Comparison of ENCODE assay signal across 9 mouse cellular contexts in genomic region chr16:34236898-34237611, GRCm38 (mm10).
DNase-seq lines count a peak whose midpoint lies in the region; ATAC-seq and TF ChIP-seq lines count a peak whose summit lies in the region.
"Had no signal": no experiment of that assay in that cellular context is flagged by ENCODE, and none has a peak within 500 bp of the region (broad histone marks: within the 10 kb centered on the region; RNA-seq: fewer than 3 reads in every experiment).

No protein-coding gene starts in this region.

- DNase-seq in hindbrain, embryonic 10.5 days (ENCODE audit: low spot score) = no peak
- DNase-seq in brain, adult 2 months (ENCODE audit: low read depth, low spot score) = peak; percentile 95
- no peak for DNase-seq in embryo, embryonic 11 days
- no peak for DNase-seq in yolk sac, embryonic 10.5 days (ENCODE audit: low spot score)
- DNase-seq: midbrain, embryonic 14.5 days had no signal

- 79% methylated on average over 12 of the region's 12 CpGs for WGBS in hindbrain, embryonic 13.5 days
- WGBS in hindbrain, embryonic 10.5 days = 87% methylated on average over 12 of the region's 12 CpGs
- 54% methylated on average over 12 of the region's 12 CpGs for WGBS in heart, embryonic 13.5 days
- WGBS in olfactory bulb, adult 2 months = 32% methylated on average over 12 of the region's 12 CpGs
- 79% methylated on average over 12 of the region's 12 CpGs for WGBS in forebrain, embryonic 13.5 days

- TF ChIP-seq POLR2A in olfactory bulb, adult 2 months (IDR thresholded peaks at IDR 0.05; ENCODE audit: insufficient read depth, low read depth, low read length) = no peak

- H3K4me1 ChIP-seq in hindbrain, embryonic 13.5 days (replicated peaks) = peaks cover 3% of the 10 kb centered on the region; the same call in 1 of the 2 replicates
- peaks cover 2% of the 10 kb centered on the region; the same call in 1 of the 2 replicates for H3K4me1 ChIP-seq in hindbrain, embryonic 10.5 days (replicated peaks)
- H3K4me1 ChIP-seq in heart, embryonic 13.5 days = peaks cover 25% of the 10 kb centered on the region
- H3K4me1 ChIP-seq in olfactory bulb, adult 2 months (ENCODE audit: control insufficient read depth, insufficient read depth, low read length) = peaks cover 26% of the 10 kb centered on the region
- H3K4me1 ChIP-seq in forebrain, embryonic 13.5 days = peaks cover 12% of the 10 kb centered on the region

- H3K4me3 ChIP-seq in hindbrain, embryonic 13.5 days = no peak overlapping the region
- H3K4me3 ChIP-seq in hindbrain, embryonic 10.5 days = no peak overlapping the region
- H3K4me3 ChIP-seq in heart, embryonic 13.5 days = no peak overlapping the region
- no peak overlapping the region for H3K4me3 ChIP-seq in olfactory bulb, adult 2 months (ENCODE audit: insufficient read depth, low read depth, low read length)
- H3K4me3 ChIP-seq in forebrain, embryonic 13.5 days = no peak overlapping the region

- H3K27me3 ChIP-seq in hindbrain, embryonic 13.5 days = no peaks in the 10 kb centered on the region
- H3K27me3 ChIP-seq in hindbrain, embryonic 10.5 days (ENCODE audit: insufficient read depth, poor library complexity, severe bottlenecking) = no peaks in the 10 kb centered on the region
- H3K27me3 ChIP-seq in heart, embryonic 13.5 days (replicated peaks) = no peaks in the 10 kb centered on the region
- no peaks in the 10 kb centered on the region for H3K27me3 ChIP-seq in forebrain, embryonic 13.5 days

- H3K9ac ChIP-seq in hindbrain, embryonic 13.5 days = no peak overlapping the region
- H3K9ac ChIP-seq in heart, embryonic 13.5 days = no peak overlapping the region
- no peak overlapping the region for H3K9ac ChIP-seq in forebrain, embryonic 13.5 days

- peaks cover 43% of the 10 kb centered on the region for H3K36me3 ChIP-seq in hindbrain, embryonic 13.5 days
- H3K36me3 ChIP-seq in hindbrain, embryonic 10.5 days = peaks cover 58% of the 10 kb centered on the region
- peaks cover 78% of the 10 kb centered on the region for H3K36me3 ChIP-seq in heart, embryonic 13.5 days
- H3K36me3 ChIP-seq in forebrain, embryonic 13.5 days (ENCODE audit: poor library complexity, severe bottlenecking) = peaks cover 46% of the 10 kb centered on the region

- no peaks in the 10 kb centered on the region for H3K9me3 ChIP-seq in hindbrain, embryonic 13.5 days
- H3K9me3 ChIP-seq in hindbrain, embryonic 10.5 days = no peaks in the 10 kb centered on the region
- no peaks in the 10 kb centered on the region for H3K9me3 ChIP-seq in heart, embryonic 13.5 days
- no peaks in the 10 kb centered on the region for H3K9me3 ChIP-seq in forebrain, embryonic 13.5 days (replicated peaks)

- no peak overlapping the region for H3K4me2 ChIP-seq in hindbrain, embryonic 13.5 days
- H3K4me2 ChIP-seq in heart, embryonic 13.5 days = no peak overlapping the region
- no peak overlapping the region for H3K4me2 ChIP-seq in forebrain, embryonic 13.5 days

- 0 out of 2 replicates have a peak overlapping the region, but pooled peaks have one; percentile 10 for H3K27ac ChIP-seq in hindbrain, embryonic 13.5 days
- H3K27ac ChIP-seq in hindbrain, embryonic 10.5 days = no peak overlapping the region
- peak overlapping the region; percentile 45; the same call in 1 of the 2 replicates for H3K27ac ChIP-seq in heart, embryonic 13.5 days (replicated peaks)
- peak overlapping the region; percentile 95 for H3K27ac ChIP-seq in olfactory bulb, adult 2 months (ENCODE audit: insufficient read depth, low read depth, low read length)
- no peak overlapping the region for H3K27ac ChIP-seq in forebrain, embryonic 13.5 days

- no peak for TF ChIP-seq CTCF in olfactory bulb, adult 2 months (IDR thresholded peaks at IDR 0.05; ENCODE audit: insufficient read depth, low read depth, low read length)

- ATAC-seq in hindbrain, embryonic 13.5 days (ENCODE audit: low FRiP score) = no peak
- no peak for ATAC-seq in heart, embryonic 13.5 days (ENCODE audit: extremely low read depth, insufficient number of reproducible peaks, low FRiP score, low TSS enrichment)
- no peak for ATAC-seq in forebrain, embryonic 13.5 days

Comparison
In these comparisons a context has a peak if more than half of its experiments do, and no peak if none do; other contexts are left out.
1. H3K27ac ChIP-seq: peak in hindbrain, embryonic 13.5 days (single experiment), heart, embryonic 13.5 days (single experiment) and olfactory bulb, adult 2 months (single experiment); none in hindbrain, embryonic 10.5 days (single experiment) and forebrain, embryonic 13.5 days (single experiment).